Mouse (Mus musculus) E14TG2a.4 (cell line): ENCODE measurements around the gene Olfr370.
"Not testable (repeated sequence)": the region's sequence is repeated elsewhere in the genome, so short reads cannot be mapped to it uniquely, and the experiment has no call there.

Experiments used
- H3K27me3 ChIP-seq: 2 replicates; pipeline ENCODE4 v1.6.1; 2014; ENCODE audit warnings: low read length, control low read depth; ENCODE audit not compliant: insufficient read depth
- H3K36me3 ChIP-seq: 2 replicates; pipeline ENCODE4 v1.6.1; 2014; ENCODE audit warnings: low read length, control low read depth; ENCODE audit not compliant: insufficient read depth
- H3K4me1 ChIP-seq: replicated peaks from 2 replicates; pipeline ENCODE4 v1.6.1; 2014; ENCODE audit warnings: low read depth, low read length, control low read depth
- H3K4me3 ChIP-seq: replicated peaks from 2 replicates; pipeline ENCODE4 v1.5.1; 2014; ENCODE audit warnings: mild to moderate bottlenecking, low read length
- H3K9me3 ChIP-seq: 2 replicates; pipeline ENCODE4 v1.6.1; 2014; ENCODE audit warnings: low read length, control low read depth
- CTCF ChIP-seq: conservative IDR thresholded peaks from 2 replicates; pipeline ENCODE4 v1.5.1; 2014; ENCODE audit warnings: low read length
- NANOG ChIP-seq: IDR thresholded peaks from 2 replicates; pipeline ENCODE4 v1.6.1; 2014; ENCODE audit warnings: borderline replicate concordance, low read length, mixed read lengths
- POU5F1 ChIP-seq: IDR thresholded peaks from 2 replicates; pipeline ENCODE4 v1.6.1; 2014; ENCODE audit warnings: low read length, borderline replicate concordance

Olfr370 gene

DNA sequence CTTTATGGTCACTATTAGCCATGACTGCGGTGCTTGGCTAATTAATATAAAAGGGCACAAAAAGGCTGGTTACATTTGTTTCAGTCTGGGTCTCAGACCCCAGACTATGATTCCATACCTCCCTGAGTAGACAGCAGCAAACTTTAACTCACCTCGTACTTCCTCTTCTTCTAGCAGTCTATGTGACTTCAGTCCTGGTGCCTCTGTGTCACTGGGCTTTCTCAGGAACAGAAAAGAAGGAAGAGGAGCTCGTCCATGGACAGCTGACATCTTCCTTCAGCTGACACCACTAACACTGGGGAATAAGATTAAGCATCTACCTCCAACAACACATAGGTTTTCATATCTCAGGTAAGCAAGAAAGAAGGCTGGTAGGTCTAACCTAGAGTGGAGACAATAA lies at the start of gene Olfr370:
Olfr370 (plus strand) TSS at position 45 of the 400 bp plus-strand sequence.
- no peaks in the 10 kb centered on the region for H3K27me3 ChIP-seq
- no peaks in the 10 kb centered on the region for H3K9me3 ChIP-seq
- H3K4me1 ChIP-seq: no peaks in the 10 kb centered on the region
- TF ChIP-seq CTCF (no peak), NANOG (no peak), POU5F1 (no peak)
- H3K4me3 ChIP-seq: no peak within 1 kb of the TSS
- no peaks in the 10 kb centered on the region for H3K36me3 ChIP-seq

DNA sequence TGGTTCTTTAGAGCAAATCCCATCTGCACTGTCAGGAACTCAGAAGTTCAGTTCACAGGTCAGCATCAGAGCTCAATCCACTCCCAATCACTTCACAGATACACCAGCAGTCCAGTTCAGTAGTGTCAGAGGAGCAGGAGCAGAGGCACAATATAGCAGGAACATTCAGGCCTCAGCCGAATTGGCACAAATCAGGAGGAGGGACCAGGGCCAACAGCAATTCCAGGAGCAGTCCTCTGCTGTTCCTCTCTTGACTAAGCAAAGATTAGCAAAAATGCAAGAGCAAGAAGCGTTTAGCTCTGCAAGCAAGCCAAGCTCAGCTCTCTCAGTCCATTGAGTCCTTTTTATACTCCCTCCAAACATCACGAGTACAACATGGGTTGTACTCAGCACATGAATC lies 23.9 kb upstream of the Olfr370 start:
- no peaks in the 10 kb centered on the region for H3K4me1 ChIP-seq
- no peak overlapping the region for H3K4me3 ChIP-seq
- no peaks in the 10 kb centered on the region for H3K27me3 ChIP-seq
- H3K36me3 ChIP-seq: no peaks in the 10 kb centered on the region
- TF ChIP-seq POU5F1: no peak
- no peak for TF ChIP-seq CTCF
- no peak for TF ChIP-seq NANOG
- H3K9me3 ChIP-seq: peaks cover 12% of the 10 kb centered on the region; the same call in 1 of the 2 replicates

DNA sequence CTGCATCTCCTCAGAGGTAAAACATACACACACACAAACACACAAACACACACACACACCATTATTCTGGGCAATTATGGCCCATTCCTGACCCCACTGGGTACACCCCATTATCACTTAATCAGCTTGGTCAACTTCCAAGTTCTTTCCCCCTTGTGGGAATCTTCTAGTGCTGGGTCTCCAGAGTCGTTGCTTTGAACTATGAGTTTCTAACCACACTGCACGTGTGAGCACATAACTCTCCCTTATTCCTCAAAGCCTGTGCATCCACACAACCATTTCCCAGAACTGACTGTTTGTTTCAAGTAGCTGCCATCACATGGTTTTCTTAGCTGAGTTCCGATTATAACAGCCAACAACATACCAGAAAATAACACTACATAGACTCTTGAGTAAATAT lies 15.1 kb upstream of the Olfr370 start:
- Histone ChIP-seq H3K27me3 (no peaks in the 10 kb centered on the region), H3K4me1 (no peaks in the 10 kb centered on the region), H3K36me3 (no peaks in the 10 kb centered on the region), H3K4me3 (no peak overlapping the region), H3K9me3 (peaks cover 7% of the 10 kb centered on the region; the same call in 1 of the 2 replicates)
- no peak for TF ChIP-seq CTCF
- no peak for TF ChIP-seq NANOG
- TF ChIP-seq POU5F1: no peak

DNA sequence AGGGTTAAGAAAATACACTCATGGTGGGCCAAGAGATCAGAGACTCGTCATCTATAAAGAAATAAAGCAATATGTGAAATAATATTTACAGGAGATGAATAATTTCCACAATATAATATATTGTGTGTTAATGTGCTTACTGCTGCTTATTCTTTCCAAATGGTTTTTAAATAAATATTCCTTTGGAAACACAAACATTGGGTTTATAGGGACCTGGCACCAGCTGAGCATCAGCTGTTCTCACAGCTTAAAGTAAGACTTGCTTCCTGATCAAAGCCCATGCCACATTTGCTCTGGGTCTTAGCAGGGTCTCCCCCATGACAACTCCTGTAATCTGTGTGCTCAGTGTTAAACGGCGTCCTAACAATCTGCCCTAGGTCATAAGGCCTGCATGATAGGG lies 14.7 kb upstream of the Olfr370 start:
- not testable (repeated sequence) for H3K36me3 ChIP-seq, H3K4me3 ChIP-seq, H3K4me1 ChIP-seq, H3K9me3 ChIP-seq, H3K27me3 ChIP-seq

DNA sequence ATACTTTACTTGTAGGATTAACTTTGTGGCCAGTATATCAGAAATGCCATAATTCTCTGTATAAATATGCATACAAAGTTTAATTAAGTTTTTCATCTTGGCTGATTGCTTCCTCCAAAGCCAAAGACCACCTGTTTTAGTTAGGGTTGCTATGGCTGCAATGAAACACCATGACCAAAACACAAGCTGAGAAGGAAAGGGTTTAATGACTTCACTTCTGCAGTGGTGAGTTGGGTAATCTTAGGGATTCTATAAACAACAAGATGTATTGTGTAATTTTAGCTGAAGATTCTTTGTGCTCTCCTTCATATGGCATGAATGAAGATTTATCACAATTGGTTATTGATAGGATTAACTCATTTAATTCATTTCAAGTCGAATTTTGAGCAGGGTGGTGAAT lies 14.3 kb upstream of the Olfr370 start:
- TF ChIP-seq CTCF (no peak), POU5F1 (no peak), NANOG (no peak)
- Histone ChIP-seq H3K4me1 (no peaks in the 10 kb centered on the region), H3K4me3 (no peak overlapping the region), H3K27me3 (no peaks in the 10 kb centered on the region), H3K36me3 (no peaks in the 10 kb centered on the region), H3K9me3 (peaks cover 6% of the 10 kb centered on the region; the same call in 1 of the 2 replicates)

DNA sequence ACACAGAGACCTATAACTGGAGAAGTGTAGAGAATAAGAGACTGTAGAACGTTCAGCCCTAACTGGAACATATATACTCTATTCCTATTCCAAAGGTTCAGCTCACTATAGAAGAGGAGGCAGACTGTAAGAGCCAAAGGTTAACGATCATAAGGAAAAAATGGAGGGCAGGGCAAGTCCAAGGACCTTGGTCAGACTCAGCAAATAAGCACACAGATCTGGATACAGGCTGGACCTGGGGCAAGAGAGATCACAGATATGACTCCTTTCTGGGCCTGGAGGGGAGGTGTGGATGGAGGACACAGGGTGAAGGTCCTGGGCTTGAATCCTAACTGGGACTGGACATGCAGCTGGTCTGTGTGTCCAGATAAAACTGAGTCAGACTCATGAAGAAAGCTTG lies 778 bp upstream of the Olfr370 start:
- H3K9me3 ChIP-seq: no peaks in the 10 kb centered on the region
- H3K36me3 ChIP-seq: no peaks in the 10 kb centered on the region
- H3K27me3 ChIP-seq: no peaks in the 10 kb centered on the region
- no peaks in the 10 kb centered on the region for H3K4me1 ChIP-seq
- H3K4me3 ChIP-seq: no peak overlapping the region
- TF ChIP-seq CTCF (no peak), POU5F1 (no peak), NANOG (no peak)

DNA sequence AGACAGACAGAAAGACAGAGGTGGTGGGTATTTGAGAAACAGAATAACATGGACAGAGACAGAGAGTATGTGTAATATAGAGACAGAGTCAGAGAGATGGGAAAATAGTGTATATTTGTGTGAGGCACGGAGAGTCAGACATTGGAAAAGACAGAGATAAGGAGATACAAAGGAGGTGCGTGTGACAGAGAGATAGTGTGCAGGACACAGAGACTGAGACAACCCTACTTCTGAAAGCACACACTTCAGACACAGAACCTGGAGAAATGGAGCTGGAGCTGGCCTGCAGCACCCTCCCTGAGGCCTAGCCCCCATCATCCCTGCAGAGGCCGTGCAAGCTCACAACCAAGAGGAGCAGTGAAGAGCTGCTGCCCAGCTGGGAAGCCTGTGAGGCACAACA lies 27.1 kb downstream of the Olfr370 start:
- no peak for TF ChIP-seq CTCF
- TF ChIP-seq POU5F1: no peak
- TF ChIP-seq NANOG: no peak
- H3K4me3 ChIP-seq: no peak overlapping the region
- no peaks in the 10 kb centered on the region for H3K36me3 ChIP-seq

DNA sequence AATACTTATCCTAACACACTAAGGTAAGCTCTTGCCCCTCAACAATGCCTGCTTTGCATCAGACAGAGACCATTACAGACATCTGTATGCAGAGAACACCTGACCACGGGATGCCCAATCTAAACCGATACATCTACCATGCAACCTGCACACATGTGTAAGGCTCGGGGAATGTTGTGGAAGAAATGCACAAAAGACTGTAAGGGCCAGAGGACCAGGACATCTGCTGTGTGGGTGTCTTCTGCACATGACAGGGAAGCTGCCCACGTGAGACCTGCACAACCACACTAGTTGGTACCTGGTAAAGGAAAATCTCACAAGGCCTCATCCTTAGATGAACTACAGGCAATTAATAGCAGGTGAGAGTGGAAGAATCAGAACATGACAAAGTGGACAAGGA lies 27.7 kb downstream of the Olfr370 start:
- Histone ChIP-seq H3K36me3 (no peaks in the 10 kb centered on the region), H3K27me3 (no peaks in the 10 kb centered on the region), H3K4me1 (peaks cover 21% of the 10 kb centered on the region), H3K9me3 (no peaks in the 10 kb centered on the region), H3K4me3 (no peak overlapping the region)
- no peak for TF ChIP-seq POU5F1
- no peak for TF ChIP-seq NANOG
- TF ChIP-seq CTCF: no peak

More for the DNA sequence above, 27.1 kb downstream of the Olfr370 start:
- no peaks in the 10 kb centered on the region for H3K27me3 ChIP-seq
- no peaks in the 10 kb centered on the region for H3K9me3 ChIP-seq
- H3K4me1 ChIP-seq: peaks cover 15% of the 10 kb centered on the region

DNA sequence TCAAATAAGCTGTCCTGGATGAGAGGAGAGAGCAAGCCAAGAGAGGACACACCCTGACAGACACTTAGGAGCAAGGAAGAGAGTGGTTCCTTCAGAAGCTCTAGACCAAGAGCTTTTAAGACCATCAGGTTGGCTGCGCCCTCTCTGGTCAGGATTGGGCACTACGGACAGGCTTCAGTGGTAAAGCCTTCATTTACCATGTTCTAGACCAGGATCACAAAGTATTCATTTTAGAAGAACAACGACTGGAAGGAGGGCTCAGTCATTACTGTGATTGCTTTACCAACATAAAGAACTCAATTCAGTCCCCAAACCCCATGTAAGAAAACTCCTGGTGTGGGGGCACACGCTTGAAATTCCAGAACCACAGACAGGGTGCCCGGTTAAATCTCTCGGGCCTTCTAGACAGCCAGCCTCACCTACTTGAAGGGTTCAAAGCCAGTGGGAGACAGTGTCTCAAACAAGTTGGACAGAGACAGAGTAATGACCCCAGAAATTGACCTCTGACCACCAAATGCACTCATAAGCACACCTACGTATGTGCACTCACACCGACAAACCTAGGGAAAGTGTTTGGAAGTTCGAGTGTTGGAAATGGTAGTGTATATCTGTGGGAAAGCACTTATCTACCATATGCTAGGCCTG lies 30.3 kb downstream of the Olfr370 start:
- no peak overlapping the region; the same call in 1 of the 2 replicates for H3K4me3 ChIP-seq
- H3K9me3 ChIP-seq: no peaks in the 10 kb centered on the region
- TF ChIP-seq CTCF: no peak
- no peak for TF ChIP-seq POU5F1
- no peak for TF ChIP-seq NANOG
- H3K4me1 ChIP-seq: peaks cover 42% of the 10 kb centered on the region
- H3K36me3 ChIP-seq: peaks cover 20% of the 10 kb centered on the region
- H3K27me3 ChIP-seq: no peaks in the 10 kb centered on the region
